Mouse (Mus musculus) liver, postnatal 0 days (tissue): Measurements from ENCODE around the gene Csk.

ENCODE experiments used
- CTCF ChIP-seq: sonication (generic); IDR thresholded peaks from 2 replicates; pipeline ENCODE4 v1.5.1; 2016; ENCODE audit warnings: antibody characterized with exemption, low read depth
- EP300 ChIP-seq: IDR thresholded peaks from 2 replicates; pipeline ENCODE4 v1.6.1; 2016; ENCODE audit warnings: antibody characterized with exemption, low read depth, mild to moderate bottlenecking

GRCm38 (mm10) chr9:57612587-57612986, 40.8 kb downstream of the Csk start:
- no peak for TF ChIP-seq CTCF
- TF ChIP-seq EP300 = no peak
